Mouse (Mus musculus) stomach, embryonic 14.5 days (tissue): Measurements from ENCODE around the gene Pank2. TPM values are rescaled to one million over a fixed set of nuclear protein-coding genes. Genes with fewer than 3 reads are reported as not detected.
"Not testable (repeated sequence)": the region's sequence is repeated elsewhere in the genome, so short reads cannot be mapped to it uniquely, and the experiment has no call there.

Experiments
- ATAC-seq: fragments of 200-750 bp; cut with Nextera tagmentation; 2 replicates; pipeline ENCODE4 v1.8.0; 2017; ENCODE audit warnings: low read depth, moderate TSS enrichment; ENCODE audit not compliant: insufficient number of reproducible peaks, insufficient read depth, low FRiP score
- H3K27ac ChIP-seq: fragments of 300-500 bp; sonication (generic); 2 replicates; pipeline ENCODE4 v1.5.1; 2014; ENCODE audit warnings: mild to moderate bottlenecking, low read length, moderate library complexity, mixed read lengths
- H3K27me3 ChIP-seq: fragments of 300-500 bp; sonication (generic); 2 replicates; pipeline ENCODE4 v1.6.1; 2014; ENCODE audit warnings: low read length, control low read depth, mixed read lengths; ENCODE audit not compliant: control insufficient read depth, insufficient read depth
- H3K36me3 ChIP-seq: fragments of 300-500 bp; sonication (generic); 2 replicates; pipeline ENCODE4 v1.6.1; 2014; ENCODE audit warnings: mild to moderate bottlenecking, control low read depth, low read length, moderate library complexity, mixed read lengths; ENCODE audit not compliant: control insufficient read depth, insufficient read depth
- H3K4me1 ChIP-seq: fragments of 300-500 bp; sonication (generic); 2 replicates; pipeline ENCODE4 v1.6.1; 2014; ENCODE audit warnings: low read length, control low read depth, mixed read lengths; ENCODE audit not compliant: control insufficient read depth, insufficient read depth
- H3K4me2 ChIP-seq: fragments of 300-500 bp; sonication (generic); replicated peaks from 2 replicates; pipeline ENCODE4 v1.6.1; 2014; ENCODE audit warnings: low read depth, low read length, control low read depth
- H3K4me3 ChIP-seq: fragments of 300-500 bp; sonication (generic); 2 replicates; pipeline ENCODE4 v1.5.1; 2014; ENCODE audit warnings: low read depth, low read length, control low read depth
- H3K9ac ChIP-seq: fragments of 300-500 bp; sonication (generic); replicated peaks from 2 replicates; pipeline ENCODE4 v1.6.1; 2014; ENCODE audit warnings: low read depth, mild to moderate bottlenecking, control low read depth, low read length, moderate library complexity, mixed read lengths
- H3K9me3 ChIP-seq: fragments of 300-500 bp; sonication (generic); 2 replicates; pipeline ENCODE4 v1.6.1; 2016; ENCODE audit warnings: low read depth, low read length, control low read depth; ENCODE audit not compliant: control insufficient read depth
- WGBS: fragments of 180-500 bp; shearing (Covaris S2); extraction: QIAGEN DNeasy Blood & Tissue Kit; methylation state at CpG from one replicate; pipeline ENCODE4 v1.1.7; 2014; 5-methylcytosine and 5-hydroxymethylcytosine counted together
- polyA plus RNA-seq: library from polyadenylated mRNA; unstranded; fragments of >200 nt; fragmentation: Nextera tagmentation; extraction: Ambion mirVana; gene quantifications from 2 replicates; pipeline ENCODE4 v1.2.1, GENCODE M21; 2014

Gene Pank2
- polyA plus RNA-seq, 1 experiment from 2014 or later: 39.1 TPM

GRCm38 (mm10) chr2:131300485-131300884 lies 38.2 kb downstream of the Pank2 start:
- Histone ChIP-seq H3K27ac (no peak overlapping the region), H3K4me2 (no peak overlapping the region), H3K4me1 (no peaks in the 10 kb centered on the region), H3K9me3 (no peaks in the 10 kb centered on the region), H3K4me3 (no peak overlapping the region), H3K27me3 (no peaks in the 10 kb centered on the region), H3K9ac (no peak overlapping the region), H3K36me3 (peaks cover 27% of the 10 kb centered on the region)
- no peak for ATAC-seq
- WGBS: 82% methylated on average over 2 of the region's 2 CpGs

GRCm38 (mm10) chr2:131301635-131302034 lies 39.3 kb downstream of the Pank2 start:
- Histone ChIP-seq H3K9me3 (no peaks in the 10 kb centered on the region), H3K27me3 (no peaks in the 10 kb centered on the region), H3K36me3 (peaks cover 18% of the 10 kb centered on the region), H3K4me2 (no peak overlapping the region), H3K9ac (no peak overlapping the region), H3K4me3 (no peak overlapping the region), H3K27ac (no peak overlapping the region), H3K4me1 (no peaks in the 10 kb centered on the region)
- no peak for ATAC-seq

GRCm38 (mm10) chr2:131304497-131304896 lies 42.2 kb downstream of the Pank2 start:
- ATAC-seq: no peak
- H3K9ac ChIP-seq: no peak overlapping the region
- no peaks in the 10 kb centered on the region for H3K9me3 ChIP-seq
- H3K36me3 ChIP-seq: peaks cover 2% of the 10 kb centered on the region; the same call in 1 of the 2 replicates
- 62% methylated on average over 9 of the region's 9 CpGs for WGBS
- no peak overlapping the region for H3K4me3 ChIP-seq
- no peaks in the 10 kb centered on the region for H3K27me3 ChIP-seq
- no peak overlapping the region for H3K27ac ChIP-seq
- no peaks in the 10 kb centered on the region for H3K4me1 ChIP-seq
- H3K4me2 ChIP-seq: no peak overlapping the region

- not testable (repeated sequence) for H3K9ac ChIP-seq, H3K9me3 ChIP-seq, ATAC-seq, H3K4me2 ChIP-seq, H3K4me3 ChIP-seq, H3K27ac ChIP-seq, H3K36me3 ChIP-seq, H3K27me3 ChIP-seq, H3K4me1 ChIP-seq
- 76% methylated on average over 1 of the region's 1 CpGs for WGBS
Measured at GRCm38 (mm10) chr2:131305226-131305625, 42.9 kb downstream of the Pank2 start.

GRCm38 (mm10) chr2:131307391-131307790 lies 45.1 kb downstream of the Pank2 start:
- no peak for ATAC-seq
- 87% methylated on average over 5 of the region's 5 CpGs for WGBS
- H3K9me3 ChIP-seq: no peaks in the 10 kb centered on the region

GRCm38 (mm10) chr2:131307822-131308221 lies 45.5 kb downstream of the Pank2 start:
- Histone ChIP-seq H3K4me3 (no peak overlapping the region), H3K27me3 (no peaks in the 10 kb centered on the region), H3K4me2 (no peak overlapping the region), H3K36me3 (peaks cover 2% of the 10 kb centered on the region; the same call in 1 of the 2 replicates), H3K27ac (no peak overlapping the region), H3K4me1 (no peaks in the 10 kb centered on the region), H3K9ac (no peak overlapping the region), H3K9me3 (no peaks in the 10 kb centered on the region)
- WGBS: 86% methylated on average over 2 of the region's 2 CpGs
- no peak for ATAC-seq

More at GRCm38 (mm10) chr2:131307391-131307790, 45.1 kb downstream of the Pank2 start:
- no peak overlapping the region for H3K27ac ChIP-seq
- no peak overlapping the region for H3K4me3 ChIP-seq
- no peak overlapping the region for H3K4me2 ChIP-seq
- no peaks in the 10 kb centered on the region for H3K4me1 ChIP-seq
- H3K9ac ChIP-seq: no peak overlapping the region
- no peaks in the 10 kb centered on the region for H3K27me3 ChIP-seq
- H3K36me3 ChIP-seq: peaks cover 2% of the 10 kb centered on the region; the same call in 1 of the 2 replicates

GRCm38 (mm10) chr2:131309296-131309695 lies 47.0 kb downstream of the Pank2 start:
- Histone ChIP-seq H3K27ac (no peak overlapping the region), H3K27me3 (no peaks in the 10 kb centered on the region)

GRCm38 (mm10) chr2:131316167-131316566 lies 53.9 kb downstream of the Pank2 start:
- no peaks in the 10 kb centered on the region for H3K27me3 ChIP-seq
- H3K4me1 ChIP-seq: no peaks in the 10 kb centered on the region
- no peak overlapping the region for H3K9ac ChIP-seq
- WGBS: 79% methylated on average over 2 of the region's 2 CpGs
- H3K4me2 ChIP-seq: no peak overlapping the region
- H3K4me3 ChIP-seq: no peak overlapping the region
- H3K9me3 ChIP-seq: peaks cover 6% of the 10 kb centered on the region; the same call in 1 of the 2 replicates
- no peak for ATAC-seq
- no peak overlapping the region for H3K27ac ChIP-seq
- no peaks in the 10 kb centered on the region for H3K36me3 ChIP-seq

More at GRCm38 (mm10) chr2:131309296-131309695, 47.0 kb downstream of the Pank2 start:
- Histone ChIP-seq H3K9me3 (no peaks in the 10 kb centered on the region), H3K36me3 (no peaks in the 10 kb centered on the region), H3K9ac (no peak overlapping the region), H3K4me3 (no peak overlapping the region), H3K4me1 (no peaks in the 10 kb centered on the region), H3K4me2 (no peak overlapping the region)
- 54% methylated on average over 6 of the region's 6 CpGs for WGBS
- no peak for ATAC-seq

- Histone ChIP-seq H3K4me3 (no peak overlapping the region), H3K9ac (no peak overlapping the region), H3K4me1 (no peaks in the 10 kb centered on the region), H3K27me3 (no peaks in the 10 kb centered on the region), H3K9me3 (peaks cover 6% of the 10 kb centered on the region; the same call in 1 of the 2 replicates), H3K4me2 (no peak overlapping the region), H3K36me3 (no peaks in the 10 kb centered on the region), H3K27ac (no peak overlapping the region)
- WGBS: 86% methylated on average over 6 of the region's 6 CpGs
- ATAC-seq: no peak
Measured at GRCm38 (mm10) chr2:131319401-131319800, 57.1 kb downstream of the Pank2 start.
